Mouse (Mus musculus): ENCODE data around the gene Grik2.

DNA sequence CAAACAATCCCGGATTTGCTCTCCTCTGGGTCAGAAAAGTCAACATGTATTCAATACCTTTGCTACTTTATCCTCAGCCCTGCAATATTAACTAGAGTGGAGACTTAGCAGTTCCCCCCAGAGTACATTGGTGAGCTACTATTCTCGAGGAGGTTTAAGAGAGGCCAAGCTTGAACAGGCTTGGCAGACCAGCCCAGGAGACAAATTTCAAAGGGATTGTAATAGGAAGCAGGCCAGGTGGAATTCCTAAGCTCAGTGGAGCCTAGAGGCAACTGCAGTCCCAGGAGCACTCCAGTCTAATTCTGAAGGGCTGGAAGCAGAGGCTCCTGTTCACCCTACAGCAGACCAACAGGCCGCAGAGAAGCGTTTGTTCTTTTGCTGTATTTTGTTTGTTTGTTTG, 1.1 kb upstream of the Grik2 start:
- no peak for TF ChIP-seq BHLHE40 (IDR thresholded peaks at IDR 0.05; ENCODE audit: borderline replicate concordance, low read depth, low read length)
- TF ChIP-seq POLR2A (IDR thresholded peaks at IDR 0.05; ENCODE audit: control insufficient read depth in 1 of 2, insufficient read depth in 1 of 2, low read depth in 1 of 2, low read length in 2 of 2, poor library complexity in 1 of 2): no peak
- TF ChIP-seq ZKSCAN1 (IDR thresholded peaks at IDR 0.05; ENCODE audit: low read depth, low read length): no peak
- TF ChIP-seq CTCF (IDR thresholded peaks at IDR 0.05 in 2 of 3, conservative IDR thresholded peaks at IDR 0.05 in 1 of 3; ENCODE audit: control insufficient read depth in 1 of 3, insufficient read depth in 1 of 3, low read depth in 2 of 3, low read length in 3 of 3, poor library complexity in 1 of 3, severe bottlenecking in 1 of 3): no peak
- no peak for TF ChIP-seq ZMIZ1 (IDR thresholded peaks at IDR 0.05; ENCODE audit: low read depth, low read length)
- no peak for TF ChIP-seq MAX (IDR thresholded peaks at IDR 0.05; ENCODE audit: low read length)
- no peak for TF ChIP-seq CHD1 (IDR thresholded peaks at IDR 0.05; ENCODE audit: low read depth, low read length)
- no peak for TF ChIP-seq TCF12 (IDR thresholded peaks at IDR 0.05; ENCODE audit: low read depth, low read length)
- no peak for TF ChIP-seq MAFK (IDR thresholded peaks at IDR 0.05; ENCODE audit: borderline replicate concordance, low read depth, low read length)
- TF ChIP-seq ELF1 (IDR thresholded peaks at IDR 0.05; ENCODE audit: low read depth, low read length): no peak
- TF ChIP-seq KAT2A (conservative IDR thresholded peaks at IDR 0.05; ENCODE audit: low read depth, low read length): no peak
- no peak for TF ChIP-seq SMC3 (IDR thresholded peaks at IDR 0.05; ENCODE audit: low read depth, low read length)
- no peak for TF ChIP-seq SIN3A (IDR thresholded peaks at IDR 0.05; ENCODE audit: low read length)
- TF ChIP-seq TBP (IDR thresholded peaks at IDR 0.05; ENCODE audit: low read depth, low read length): no peak

Measured in MEL (cell line).